Mouse (Mus musculus) adrenal gland, postnatal 4 days (tissue): ENCODE data around the gene Olfr684. TPM values are rescaled to one million over a fixed set of nuclear protein-coding genes. Genes with fewer than 3 reads are reported as not detected.

ENCODE experiments used
- DNase-seq, 2 experiments: peaks; one replicate each; pipeline ENCODE4 v3.0.0; 2021 to 2022; ENCODE audit warnings: low spot score in 2 of 2, mixed read lengths in 2 of 2
- long read RNA-seq, 2 experiments: library from polyadenylated mRNA; stranded (forward); transcript quantifications; one replicate each; pipeline ENCODE4 v2.0.0; 2021
- total RNA-seq, 2 experiments: library from RNA; stranded (reverse); gene quantifications; 2 replicates each; pipeline ENCODE4 v1.2.3; 2021

The Olfr684 gene
- not detected for total RNA-seq
- long read RNA-seq, experiment 1: 0 reads
- long read RNA-seq, experiment 2: 0 reads

GRCm38 (mm10) chr7:105163553-105163952 lies at the start of gene Olfr684:
TSS of gene Olfr684 (minus strand) at chr7:105163653.
- DNase-seq: no peak

DNA sequence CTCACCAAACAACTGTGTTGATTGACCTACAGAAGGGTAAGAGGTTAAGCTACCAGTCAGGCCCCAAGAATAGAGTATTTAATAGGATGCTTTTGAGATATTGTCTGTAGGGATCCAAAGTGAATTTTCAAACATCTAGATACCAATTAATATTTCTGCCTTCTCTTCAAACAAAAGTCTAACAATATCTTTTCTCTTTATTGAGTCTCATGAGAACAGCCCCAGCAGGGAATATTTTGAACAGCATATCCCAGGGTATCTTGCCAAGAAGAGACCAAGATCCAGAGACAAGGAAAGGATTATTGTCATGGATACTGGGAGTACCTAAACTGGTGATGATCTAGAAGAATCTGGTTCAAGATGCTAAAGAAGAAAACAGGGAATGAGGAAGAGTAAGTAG lies 43.9 kb upstream of the Olfr684 start, which contains the start of gene Olfr686:
Gene Olfr686, minus strand, starts transcription at position 101 of the 400 bp plus-strand sequence.
- DNase-seq: no peak

DNA sequence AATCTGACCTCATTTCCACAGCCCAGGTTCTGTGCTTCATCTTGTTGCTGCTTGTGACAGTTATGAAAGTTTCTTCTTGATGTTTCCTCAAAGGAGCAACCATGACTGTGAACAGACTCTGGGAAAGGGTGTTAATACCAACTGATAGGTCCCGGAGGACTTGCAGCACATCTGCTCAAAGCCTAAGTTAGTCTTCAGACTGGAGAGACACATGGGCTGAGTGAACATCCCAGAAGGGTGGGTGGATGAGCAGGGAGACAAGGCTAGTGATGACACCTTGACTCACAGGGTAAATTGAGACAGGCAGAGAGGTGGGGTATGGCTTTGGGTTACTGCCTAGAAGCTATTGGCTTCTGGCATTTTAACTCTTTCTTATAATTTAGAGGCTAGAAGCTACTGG lies 22.5 kb upstream of the Olfr684 start, which contains the start of gene Olfr685:
Gene Olfr685, minus strand, starts transcription at position 101 of the 400 bp plus-strand sequence.
- DNase-seq: no peak

GRCm38 (mm10) chr7:105170773-105171172 lies 7.3 kb upstream of the Olfr684 start:
- no peak for DNase-seq

DNA sequence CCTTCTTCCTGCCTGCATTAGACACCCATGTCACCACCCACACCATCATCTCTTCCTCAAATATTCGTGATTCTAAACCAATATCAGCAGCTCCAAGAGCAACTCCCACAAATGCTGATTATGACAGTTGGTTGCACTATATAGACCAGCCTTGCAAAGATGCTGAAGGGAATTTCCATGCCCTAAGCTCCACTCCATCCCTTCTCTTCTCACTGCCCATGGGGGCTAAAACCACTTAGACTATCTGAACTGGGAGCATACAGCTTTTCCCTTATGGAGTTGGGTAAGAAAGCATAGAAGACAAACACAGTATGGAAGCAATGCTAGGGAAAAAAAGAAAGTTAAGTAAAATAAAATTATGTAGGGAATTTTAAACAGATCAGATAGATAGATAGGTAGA lies 16.5 kb downstream of the Olfr684 start, which contains the start of gene Olfr683:
Gene Olfr683, minus strand, starts transcription at position 101 of the 400 bp plus-strand sequence.
- DNase-seq: no peak

GRCm38 (mm10) chr7:105141275-105141674 lies 22.2 kb downstream of the Olfr684 start:
- no peak for DNase-seq

GRCm38 (mm10) chr7:105116536-105116935 lies 46.9 kb downstream of the Olfr684 start, which contains the start of gene Olfr681:
TSS of gene Olfr681 (plus strand) at chr7:105116836.
- no peak for DNase-seq

Other genes starting within 250 kb of the Olfr684 start
- gene Olfr667, start 242.2 kb downstream of the Olfr684 start, total RNA-seq: not detected
- gene Olfr668, start 235.6 kb downstream of the Olfr684 start, total RNA-seq: not detected
- gene Olfr669, start 229.4 kb downstream of the Olfr684 start, total RNA-seq: not detected
- gene Olfr670, start 201.0 kb downstream of the Olfr684 start, total RNA-seq: not detected
- not detected for gene Olfr671, start 184.5 kb downstream of the Olfr684 start, total RNA-seq
- not detected for gene Olfr672, start 161.6 kb downstream of the Olfr684 start, total RNA-seq
- not detected for gene Olfr675, start 135.2 kb downstream of the Olfr684 start, total RNA-seq
- not detected for gene Olfr676, start 131.0 kb downstream of the Olfr684 start, total RNA-seq
- not detected for gene Olfr677, start 112.3 kb downstream of the Olfr684 start, total RNA-seq
- gene Olfr678, start 99.2 kb downstream of the Olfr684 start, total RNA-seq: not detected
- not detected for gene Olfr679, start 82.4 kb downstream of the Olfr684 start, total RNA-seq
- not detected for gene Olfr680-ps1, start 70.8 kb downstream of the Olfr684 start, total RNA-seq
- not detected for gene Olfr681, start 46.8 kb downstream of the Olfr684 start, total RNA-seq
- gene Olfr683, start 16.6 kb downstream of the Olfr684 start, total RNA-seq: not detected
- gene Olfr685, start 22.4 kb upstream of the Olfr684 start, total RNA-seq: not detected
- not detected for gene Olfr686, start 43.8 kb upstream of the Olfr684 start, total RNA-seq
- gene Olfr688, start 124.4 kb upstream of the Olfr684 start, total RNA-seq: not detected
- not detected for gene Olfr689, start 147.5 kb upstream of the Olfr684 start, total RNA-seq
- not detected for gene Olfr690, start 170.5 kb upstream of the Olfr684 start, total RNA-seq
- gene Olfr691, start 178.6 kb upstream of the Olfr684 start, total RNA-seq: not detected
- gene Olfr692, start 204.6 kb upstream of the Olfr684 start, total RNA-seq: not detected
- not detected for gene Gm5901, start 211.4 kb upstream of the Olfr684 start, total RNA-seq
- gene Fam160a2, start 236.4 kb upstream of the Olfr684 start, total RNA-seq: 10 to 100 TPM; 35.0 to 41.9 TPM
- not detected for gene Cnga4, start 240.9 kb upstream of the Olfr684 start, total RNA-seq